Mouse (Mus musculus): ENCODE results near the gene 1700057G04Rik.

DNA sequence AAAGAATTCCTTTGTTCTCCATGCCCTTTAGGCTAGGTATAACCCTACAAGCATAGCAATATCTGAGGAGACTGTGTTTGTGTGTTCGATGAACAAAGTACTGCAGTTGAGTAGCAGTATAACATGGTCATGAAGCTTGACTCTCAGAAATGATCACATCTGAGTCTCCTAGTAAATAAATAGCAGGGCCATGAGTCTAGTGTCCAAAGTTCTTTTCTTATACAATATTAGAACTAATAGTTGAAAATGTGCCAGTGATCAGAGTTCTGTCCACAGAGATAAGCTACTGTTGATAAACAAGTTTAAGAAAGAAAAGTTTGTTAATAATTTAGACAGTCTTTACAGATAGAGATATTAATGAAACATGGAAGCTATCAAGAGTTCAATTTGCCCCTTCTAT is 42.7 kb downstream of the 1700057G04Rik start:
- TF ChIP-seq CTCF (IDR thresholded peaks at IDR 0.05; ENCODE audit: low read depth): no peak
- no peak for TF ChIP-seq EP300 (optimal IDR thresholded peaks at IDR 0.05)

Measured in stomach, postnatal 0 days (tissue).